Mouse (Mus musculus): ENCODE data around the gene Foxk2.
A peak's percentile ranks its signal among the peaks of the same experiment; 100 is the strongest.

Gene Foxk2

DNA sequence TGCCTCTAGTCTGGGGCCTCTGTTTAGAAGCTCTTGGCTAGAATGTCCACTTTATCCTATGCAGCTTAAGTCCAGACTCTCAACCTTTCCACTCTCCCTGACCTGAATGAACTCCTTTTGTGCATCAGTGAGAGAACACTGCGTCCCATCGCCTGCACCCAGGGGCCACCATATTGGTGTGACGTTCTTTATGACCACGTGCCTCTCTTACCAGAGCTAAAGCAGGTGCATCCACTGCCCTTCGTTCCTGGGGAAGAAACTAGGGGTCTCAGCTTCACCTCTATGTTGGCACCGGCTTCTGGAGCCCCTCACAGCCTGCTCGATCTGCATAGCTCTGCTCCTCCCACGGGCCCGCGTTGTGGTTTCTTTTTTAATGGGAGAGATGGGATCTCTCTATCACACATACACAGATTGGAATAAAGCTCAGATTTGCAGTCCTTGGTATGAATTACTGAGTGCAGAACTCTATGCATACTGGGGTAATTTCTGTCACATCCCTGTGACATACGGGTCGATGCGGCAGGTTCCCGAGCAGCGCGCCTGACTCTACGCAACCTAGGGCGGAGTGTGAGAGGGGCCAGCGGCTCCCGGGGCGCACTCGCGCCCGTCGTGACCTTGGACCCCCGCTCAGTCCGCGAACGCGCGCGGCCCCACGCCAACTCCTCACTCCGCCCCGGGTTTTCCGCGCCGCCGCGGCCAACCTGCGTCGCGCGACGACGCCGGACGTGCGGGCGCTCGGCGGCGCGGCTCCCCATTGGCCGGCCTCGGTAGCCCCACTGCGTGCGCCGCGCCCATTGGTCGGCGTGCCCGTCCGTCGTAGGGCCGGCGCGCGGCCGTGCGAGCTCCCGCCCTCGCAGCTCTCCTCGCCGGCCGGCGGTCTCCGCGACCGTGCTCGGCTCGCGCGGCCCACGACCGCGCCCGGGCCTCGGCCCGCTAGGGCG lies at the start of gene Foxk2:
Gene Foxk2 (plus strand): TSS at position 831 of the 941 bp plus-strand sequence.
- peak; percentile 88 for DNase-seq (ENCODE audit: low read depth, low spot score)

DNA sequence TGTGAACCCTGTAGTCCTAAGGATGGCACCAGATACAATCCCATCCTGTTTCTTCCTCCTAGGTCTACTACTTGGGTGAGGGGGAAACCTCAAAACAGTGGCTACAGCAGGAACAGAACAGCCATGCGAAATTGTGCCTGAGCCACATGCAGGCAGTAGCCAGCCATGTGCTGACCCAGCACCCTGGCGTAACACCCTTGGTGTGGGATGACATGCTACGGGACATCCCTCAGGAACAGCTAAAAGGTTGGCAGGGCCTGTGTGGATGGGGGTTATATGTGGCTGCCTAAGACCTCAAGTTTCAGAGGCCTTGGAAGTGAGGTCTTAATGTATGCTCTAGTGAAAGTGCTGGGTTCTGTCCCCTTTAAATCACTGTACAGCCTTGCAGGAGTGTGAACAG lies 43.0 kb upstream of the Foxk2 start:
- DNase-seq (ENCODE audit: low read depth, low spot score), result no peak

DNA sequence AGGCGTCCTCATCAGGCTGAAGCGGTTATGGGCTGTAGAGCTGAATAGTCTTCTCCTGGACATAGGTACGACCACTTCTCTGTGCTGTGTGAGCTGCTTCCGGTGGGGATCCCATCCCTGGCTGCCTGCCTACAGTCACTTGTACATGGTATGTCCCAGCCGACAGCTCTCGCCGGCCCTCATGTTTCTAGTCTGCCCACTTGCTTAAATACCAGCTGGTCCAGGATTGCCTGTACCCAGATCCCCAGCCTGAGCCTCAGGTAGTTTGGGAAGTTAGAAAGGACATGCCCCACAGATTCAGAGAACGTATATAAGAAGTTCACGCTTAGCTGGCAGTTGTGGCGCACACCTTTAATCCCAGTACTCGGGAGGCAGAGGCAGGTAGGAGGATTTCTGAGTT lies 40.0 kb upstream of the Foxk2 start:
- DNase-seq (ENCODE audit: low read depth, low spot score), result no peak

DNA sequence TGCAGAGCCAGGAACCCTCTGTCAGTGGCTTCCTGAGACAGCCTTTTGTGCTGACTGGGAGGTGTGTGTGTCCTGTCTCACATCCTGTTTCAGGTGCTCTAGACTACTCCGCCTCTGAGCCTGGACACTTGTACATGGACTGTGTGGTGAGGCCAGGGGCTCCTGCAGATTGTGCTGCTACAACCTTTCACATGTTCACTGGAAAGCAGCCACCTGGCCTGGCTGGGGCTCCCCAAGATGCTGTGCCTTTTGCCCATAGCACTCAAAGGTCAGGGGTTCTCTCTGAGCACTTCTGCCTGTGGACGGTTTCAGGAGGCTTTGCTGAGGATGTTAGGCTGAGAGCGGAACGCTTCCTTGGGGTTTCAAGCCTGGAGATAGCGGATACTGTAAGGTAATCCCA lies 39.0 kb upstream of the Foxk2 start:
- DNase-seq (ENCODE audit: low read depth, low spot score), result no peak

DNA sequence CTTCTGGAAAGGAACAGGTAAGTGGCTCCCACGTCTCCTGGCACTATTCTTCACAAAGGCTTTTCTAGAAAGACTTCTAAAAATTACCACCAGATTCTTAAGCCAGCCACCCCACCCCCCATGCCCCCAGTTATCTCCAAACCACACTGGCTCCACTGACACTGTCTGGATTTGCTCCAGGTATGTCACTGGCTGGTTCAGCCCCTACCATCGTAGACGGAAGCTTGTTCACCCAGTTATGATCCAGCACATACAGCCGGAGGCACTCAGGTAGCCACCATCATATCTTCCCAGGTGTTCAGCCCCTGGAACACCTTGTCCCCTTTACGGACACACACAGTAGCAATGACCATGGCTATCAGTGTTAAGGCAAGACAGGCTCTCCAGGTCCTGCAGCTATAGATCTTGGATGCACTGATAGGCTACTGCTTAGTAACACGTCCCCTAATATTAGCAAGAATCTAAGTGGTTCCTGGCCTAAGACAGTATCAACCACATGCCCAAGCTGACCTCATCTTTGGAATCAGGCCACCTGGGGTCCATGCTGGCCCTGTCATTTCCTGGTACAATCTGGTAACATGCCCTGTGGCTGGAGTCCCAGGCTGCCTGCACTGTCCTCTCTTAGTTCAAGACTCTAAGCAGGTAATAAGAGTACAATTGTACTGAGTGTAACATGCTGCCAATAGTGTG lies 38.3 kb upstream of the Foxk2 start:
- no peak for DNase-seq (ENCODE audit: low read depth, low spot score)

DNA sequence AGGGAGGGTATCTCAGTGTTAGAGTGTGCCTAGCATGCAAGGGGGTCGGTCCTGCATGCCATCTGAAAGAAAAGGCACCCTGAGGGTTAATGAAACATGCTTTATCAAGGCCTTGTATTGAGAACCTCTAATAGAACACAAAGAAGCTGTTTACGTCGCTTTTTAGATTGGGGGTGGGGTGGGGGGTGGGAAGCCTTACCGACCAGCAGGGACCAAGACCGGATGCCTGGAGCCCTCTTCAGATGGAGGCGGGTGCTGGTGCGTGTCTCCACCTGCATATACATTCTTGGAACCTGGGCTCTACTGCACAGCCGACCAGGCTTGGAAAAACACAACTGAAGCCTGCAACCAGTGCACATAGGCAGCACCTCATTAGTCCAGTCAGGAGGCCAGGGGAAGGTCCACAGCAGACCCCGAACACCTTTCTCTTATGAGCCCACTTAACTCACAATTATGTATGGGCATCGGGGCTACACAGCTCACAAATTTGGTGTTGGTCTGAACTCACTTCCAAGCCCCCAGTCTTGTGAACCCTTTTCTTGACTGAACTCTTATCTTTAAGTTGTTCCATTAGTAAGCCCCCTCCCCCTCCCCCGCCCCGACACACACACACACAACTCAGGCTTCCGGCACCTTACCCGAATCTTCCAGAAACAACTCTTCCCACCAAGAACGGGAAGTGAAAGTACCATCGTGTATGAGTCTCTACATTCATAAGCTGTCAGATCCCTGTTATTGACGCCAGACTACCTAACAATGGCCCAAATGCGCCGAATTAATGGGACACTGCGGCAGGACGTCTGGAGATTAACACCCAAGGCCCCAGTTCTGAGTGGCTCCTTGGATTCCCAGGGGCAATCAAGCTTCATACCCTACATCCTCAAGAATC lies 31.4 kb upstream of the Foxk2 start:
- DNase-seq (ENCODE audit: low read depth, low spot score), result no peak

DNA sequence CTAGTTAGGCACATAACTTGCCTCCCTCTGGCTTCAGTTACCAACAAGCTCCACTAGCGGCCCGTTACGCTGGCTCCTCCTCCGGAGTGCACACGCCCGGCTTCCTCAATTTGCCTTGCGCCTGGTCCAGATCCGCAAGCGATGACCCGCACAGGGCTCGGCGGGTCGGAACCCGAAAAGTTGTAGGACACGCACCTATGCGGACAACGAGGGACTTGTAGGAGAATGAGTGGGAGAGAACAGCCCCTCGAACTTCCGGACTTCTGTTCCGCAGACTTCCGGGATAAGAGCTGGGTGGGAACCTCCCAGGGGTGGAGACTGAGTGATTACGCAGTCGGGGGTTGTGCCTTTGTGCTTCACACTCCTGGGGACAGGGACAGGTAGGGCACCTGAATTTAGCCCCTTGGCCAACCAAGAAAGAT lies 30.8 kb upstream of the Foxk2 start, which contains the start of gene Cybc1:
Gene Cybc1 (minus strand): TSS at position 305 of the 422 bp plus-strand sequence.
- peak; percentile 80 for DNase-seq (ENCODE audit: low read depth, low spot score)

DNA sequence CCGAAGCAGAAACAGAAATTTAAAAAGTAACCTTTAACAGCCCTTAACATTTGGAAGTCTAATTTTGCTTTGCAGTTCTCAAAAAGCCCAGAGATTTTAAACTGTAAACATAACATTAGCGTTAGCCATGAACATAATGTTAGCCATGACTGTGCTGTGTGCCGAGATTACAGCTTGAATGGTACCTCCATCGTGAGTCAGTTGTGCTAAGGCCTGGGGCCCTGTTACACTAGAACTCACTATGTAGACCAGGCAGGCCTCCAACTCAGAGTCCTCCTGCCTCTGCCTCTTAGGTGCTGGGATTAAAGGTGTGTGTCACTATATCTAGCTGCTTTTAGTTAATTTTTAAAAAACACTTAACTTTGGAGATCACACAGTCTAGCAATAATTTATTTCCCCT lies 28.6 kb upstream of the Foxk2 start:
- DNase-seq (ENCODE audit: low read depth, low spot score), result no peak

DNA sequence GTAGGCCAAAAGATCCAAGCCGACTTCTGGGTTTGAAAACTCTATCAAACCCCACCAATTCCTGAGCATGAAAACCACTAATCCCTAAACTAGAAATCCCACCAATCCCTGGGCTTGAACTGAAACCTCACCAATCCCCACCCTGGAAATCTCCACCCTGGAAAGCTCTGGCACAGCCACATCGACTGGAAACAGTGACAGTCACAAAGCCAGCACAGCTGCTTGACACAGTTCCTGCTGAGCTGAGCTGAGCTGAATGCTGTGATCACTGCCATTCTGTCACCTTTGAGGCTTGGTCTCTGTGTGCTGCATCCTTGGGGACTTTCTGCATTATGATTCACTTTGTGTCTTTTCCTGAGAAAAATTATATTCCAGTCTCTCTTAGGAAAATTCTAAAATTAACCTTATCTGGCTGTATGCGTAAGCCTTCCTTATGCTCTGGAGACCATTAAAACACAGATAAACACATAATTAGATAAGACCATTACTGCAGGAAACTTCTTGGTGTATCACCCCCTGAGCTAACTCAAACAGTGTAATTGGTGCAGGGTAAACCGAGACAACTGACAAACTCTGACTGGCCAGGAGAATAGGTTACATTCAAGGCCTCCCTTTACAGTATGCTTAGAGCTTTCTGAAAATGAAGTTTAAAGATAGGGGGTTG lies 28.0 kb upstream of the Foxk2 start:
- no peak for DNase-seq (ENCODE audit: low read depth, low spot score)

DNA sequence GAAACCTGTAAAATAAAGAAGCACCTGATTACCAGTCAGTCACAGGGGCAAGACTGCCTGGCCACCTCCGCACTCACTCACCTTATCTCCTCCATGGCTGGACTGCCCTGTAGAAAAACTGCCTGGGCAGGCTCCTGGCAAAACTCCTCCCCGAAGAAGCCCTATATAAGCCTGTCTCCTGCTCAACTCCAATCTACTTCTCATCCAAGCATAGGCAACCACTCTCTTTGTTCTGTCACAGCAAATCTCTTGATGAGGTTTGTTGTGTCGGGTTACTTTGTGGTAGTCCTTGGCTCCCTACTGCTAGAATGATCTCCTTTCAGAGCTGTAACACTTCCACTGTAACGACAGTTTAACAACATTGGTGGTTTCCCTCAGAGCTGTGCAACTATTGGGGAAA lies 27.1 kb upstream of the Foxk2 start:
- no peak for DNase-seq (ENCODE audit: low read depth, low spot score)

DNA sequence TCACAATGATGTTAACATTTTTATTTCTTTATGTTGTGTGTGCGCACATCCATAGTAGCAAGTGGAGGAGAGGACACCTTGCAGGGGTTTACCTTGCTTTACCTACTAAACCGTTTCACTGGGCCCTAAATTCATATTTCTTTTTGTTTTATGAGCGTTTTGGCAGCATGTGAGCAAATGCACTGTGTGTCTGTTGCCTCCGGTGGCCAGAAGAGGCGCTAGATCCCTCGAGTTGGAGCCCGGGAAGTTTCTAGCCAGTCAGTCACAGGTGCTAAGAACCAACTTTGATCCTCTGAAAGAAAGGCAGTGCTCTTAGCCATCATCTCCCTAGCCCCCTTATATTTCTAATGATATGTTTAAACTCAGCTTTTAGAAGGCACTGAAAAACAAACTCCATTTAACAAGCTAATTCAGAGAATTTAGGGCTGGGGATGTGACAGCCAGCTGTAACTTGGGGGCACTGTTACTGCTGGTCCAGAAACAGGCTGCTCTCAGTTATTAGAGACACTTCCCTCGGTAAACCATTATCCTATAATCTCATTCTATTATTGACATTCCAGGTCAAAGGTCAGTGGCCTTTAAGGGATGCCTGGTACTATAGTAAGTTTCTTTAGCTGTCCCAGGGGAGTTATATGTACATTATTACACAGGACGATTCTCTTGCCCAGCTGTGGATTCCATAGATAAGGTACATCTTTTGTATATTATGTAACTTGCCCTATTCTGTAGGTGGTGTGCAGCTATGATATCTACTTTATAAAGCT lies 24.1 kb upstream of the Foxk2 start:
- peak; percentile 32 for DNase-seq (ENCODE audit: low read depth, low spot score)

DNA sequence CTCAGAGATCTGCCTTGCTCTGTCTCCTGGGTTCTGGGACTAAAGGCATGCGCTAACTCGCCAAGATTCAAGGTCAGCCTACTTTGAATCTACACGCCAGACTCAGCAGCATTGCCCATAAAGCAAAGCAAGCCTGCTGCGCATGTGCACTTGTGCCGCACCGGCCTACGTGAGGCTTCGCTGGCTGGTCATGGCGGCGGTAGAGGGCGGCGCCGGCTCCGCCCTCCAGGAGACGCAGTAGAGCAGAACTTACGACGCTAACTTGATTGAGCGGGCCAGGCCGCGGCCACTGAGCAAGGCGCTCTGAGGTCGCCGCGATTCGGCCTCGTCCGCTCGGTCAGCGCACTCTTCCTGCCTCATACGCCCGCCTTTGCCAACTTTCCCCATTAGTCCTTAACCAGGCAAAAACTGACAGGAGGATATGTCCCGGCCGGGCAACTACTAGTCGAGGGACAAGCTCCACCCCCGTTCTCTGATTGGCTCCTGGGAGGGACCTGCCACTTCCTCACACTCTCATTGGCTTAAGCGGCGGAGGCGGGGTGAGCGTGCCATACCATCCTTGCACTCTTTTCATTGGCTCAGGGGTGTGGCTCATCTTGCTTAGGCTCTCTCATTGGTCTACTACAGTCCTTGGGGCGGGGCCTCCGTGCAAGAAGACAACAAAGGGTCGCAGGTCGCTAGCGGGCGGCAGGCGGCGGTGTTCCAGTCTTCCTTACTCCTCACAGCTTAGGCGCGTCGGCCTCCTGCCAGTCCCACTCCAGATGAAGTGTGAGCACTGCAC lies 23.0 kb upstream of the Foxk2 start, which contains the start of gene Narf:
Gene Narf (plus strand): TSS at position 690 of the 781 bp plus-strand sequence.
- DNase-seq (ENCODE audit: low read depth, low spot score), result peak; percentile 98

DNA sequence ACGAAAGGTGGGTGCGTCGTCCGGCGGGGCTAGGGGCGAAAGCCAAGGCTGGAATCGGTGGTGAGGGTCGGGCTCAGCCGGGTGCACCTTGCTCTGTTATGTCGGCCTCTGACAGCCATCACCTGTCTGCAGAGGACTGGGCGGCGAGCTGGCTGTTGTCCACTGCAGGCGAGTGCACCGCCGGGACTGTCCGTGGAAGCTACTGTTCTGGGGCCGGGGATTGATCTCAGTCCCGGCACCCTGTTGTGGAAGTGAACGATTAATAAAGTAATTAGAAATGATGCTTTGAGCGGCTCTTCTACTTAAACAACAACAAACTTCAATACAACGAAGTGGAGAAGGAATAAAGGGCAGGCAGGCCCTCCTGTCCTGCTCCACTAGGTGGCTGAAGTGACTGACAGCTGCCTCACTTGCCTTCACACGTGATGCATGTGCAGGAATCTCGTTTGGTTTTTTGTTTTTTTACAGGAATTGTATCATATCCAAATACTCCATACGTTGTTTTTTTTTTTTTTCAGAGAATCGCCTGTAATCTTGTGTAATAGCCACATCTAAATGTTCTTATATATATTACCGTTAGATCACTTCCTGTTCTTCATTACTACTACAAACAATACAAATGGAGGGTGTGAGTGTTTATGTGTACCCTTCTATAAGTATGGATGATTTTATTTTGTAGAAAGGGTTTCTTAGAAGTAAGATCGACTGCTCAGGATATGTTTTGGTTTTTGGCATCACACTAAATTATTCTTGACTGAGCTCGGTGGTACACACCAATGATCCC lies 22.3 kb upstream of the Foxk2 start:
- peak; percentile 53 for DNase-seq (ENCODE audit: low read depth, low spot score)

DNA sequence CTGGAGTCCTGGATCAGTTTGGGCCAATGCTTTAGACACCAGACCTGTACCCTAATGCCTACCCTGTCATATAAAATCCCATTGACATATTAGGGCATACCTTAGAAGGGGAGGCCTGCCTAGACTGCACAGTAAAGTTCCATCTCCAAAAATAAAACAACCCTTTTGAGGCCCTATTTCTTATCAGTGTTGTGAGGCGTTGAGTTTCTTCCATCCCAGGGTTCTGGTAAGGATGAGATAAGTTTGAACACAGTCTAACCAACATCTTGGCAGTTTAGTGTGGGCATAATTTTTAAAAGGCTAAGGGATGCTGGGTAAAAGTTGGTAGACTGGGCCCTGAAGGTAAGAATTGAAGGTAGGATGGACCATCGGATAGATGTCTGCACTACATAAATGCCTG lies 20.1 kb upstream of the Foxk2 start:
- DNase-seq (ENCODE audit: low read depth, low spot score), result no peak

DNA sequence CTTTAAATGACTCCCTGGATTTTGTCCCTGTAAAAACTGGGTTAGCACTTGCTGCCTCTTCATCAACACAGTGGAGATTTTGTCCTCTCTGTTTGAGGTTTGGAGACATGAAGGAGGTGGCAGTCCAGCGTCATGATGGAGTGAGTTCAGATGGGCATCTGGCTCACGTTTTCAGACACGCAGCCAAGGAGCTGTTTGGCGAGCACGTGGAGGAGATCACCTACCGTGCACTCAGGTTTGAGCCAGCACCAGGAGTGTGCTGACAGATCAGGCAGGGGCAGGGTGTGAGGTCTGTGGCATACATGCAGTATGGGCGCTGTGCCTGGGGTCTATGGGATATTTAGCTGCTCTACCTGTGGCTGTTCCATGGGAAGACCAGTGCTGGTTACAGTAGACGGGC lies 9.6 kb upstream of the Foxk2 start:
- DNase-seq (ENCODE audit: low read depth, low spot score), result no peak

DNA sequence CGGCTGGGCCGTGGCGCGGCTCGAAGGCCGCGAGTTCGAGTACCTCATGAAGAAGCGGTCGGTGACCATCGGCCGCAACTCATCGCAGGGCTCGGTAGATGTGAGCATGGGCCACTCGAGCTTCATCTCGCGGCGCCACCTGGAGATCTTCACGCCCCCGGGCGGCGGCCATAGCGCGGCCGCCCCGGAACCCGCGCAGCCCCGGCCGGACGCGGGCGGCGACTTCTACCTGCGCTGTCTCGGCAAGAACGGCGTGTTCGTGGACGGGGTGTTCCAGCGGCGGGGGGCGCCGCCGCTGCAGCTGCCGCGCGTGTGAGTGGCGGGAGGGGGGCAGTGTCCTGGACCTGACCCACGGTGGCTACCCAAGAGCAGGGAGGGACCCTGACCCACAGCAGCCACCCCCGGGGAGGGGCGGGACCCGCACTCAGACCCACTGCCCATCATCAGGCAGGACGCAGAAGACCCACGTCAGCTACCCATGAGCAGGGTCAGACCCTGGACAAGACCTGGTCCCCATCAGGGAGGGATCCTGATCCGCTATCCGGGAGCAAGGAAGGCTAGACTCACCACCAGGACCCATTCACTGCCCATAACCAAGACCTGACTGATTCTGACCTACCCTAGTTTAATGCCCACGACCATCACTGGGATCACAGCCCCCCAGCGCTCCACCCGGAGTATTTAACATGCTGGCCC lies 569 bp downstream of the Foxk2 start:
- peak; percentile 17 for DNase-seq (ENCODE audit: low read depth, low spot score)

DNA sequence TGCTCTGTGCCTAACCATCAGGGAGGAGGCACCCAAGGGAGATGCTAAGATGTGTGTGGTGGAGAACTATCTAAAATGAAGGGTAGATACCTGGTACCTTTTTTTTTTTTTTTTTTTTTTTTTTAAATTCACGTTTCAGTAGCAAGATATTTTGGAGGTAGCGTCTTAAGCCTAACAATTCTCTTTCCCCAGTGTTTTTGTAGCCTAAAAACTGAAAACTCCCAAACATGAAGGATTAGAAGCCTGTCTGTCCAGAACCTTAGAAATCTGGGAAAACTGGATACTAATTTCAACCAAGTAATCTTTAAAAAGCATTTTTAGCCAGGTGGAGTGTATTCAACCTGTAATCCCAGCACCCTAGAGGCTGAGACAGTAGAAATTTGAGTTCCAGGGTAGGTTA lies 1.3 kb downstream of the Foxk2 start:
- DNase-seq (ENCODE audit: low read depth, low spot score), result no peak

DNA sequence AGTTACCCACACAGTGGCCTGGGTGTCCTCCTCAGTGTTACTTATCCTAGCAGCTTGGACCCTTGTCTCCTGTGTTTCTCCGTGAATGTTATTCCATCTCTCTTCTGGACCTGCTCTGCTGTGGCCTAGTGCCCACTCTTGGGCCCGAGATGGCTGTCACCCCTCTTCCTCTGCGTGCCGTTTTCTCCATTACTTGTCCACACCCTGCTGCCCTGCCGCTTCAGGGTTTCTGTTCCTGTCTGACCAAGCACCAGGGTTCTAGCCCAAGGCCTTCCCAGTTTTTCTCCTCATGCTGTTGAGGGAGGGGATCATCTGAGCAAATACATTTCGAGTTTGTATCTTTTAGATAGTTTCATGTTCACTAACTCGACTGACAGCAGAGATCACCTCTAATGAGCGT lies 17.7 kb downstream of the Foxk2 start:
- no peak for DNase-seq (ENCODE audit: low read depth, low spot score)

Measured in forelimb bud, embryonic 11.5 days (tissue).